ENCODE assay signal across 9 mouse cellular contexts in the genomic region with DNA sequence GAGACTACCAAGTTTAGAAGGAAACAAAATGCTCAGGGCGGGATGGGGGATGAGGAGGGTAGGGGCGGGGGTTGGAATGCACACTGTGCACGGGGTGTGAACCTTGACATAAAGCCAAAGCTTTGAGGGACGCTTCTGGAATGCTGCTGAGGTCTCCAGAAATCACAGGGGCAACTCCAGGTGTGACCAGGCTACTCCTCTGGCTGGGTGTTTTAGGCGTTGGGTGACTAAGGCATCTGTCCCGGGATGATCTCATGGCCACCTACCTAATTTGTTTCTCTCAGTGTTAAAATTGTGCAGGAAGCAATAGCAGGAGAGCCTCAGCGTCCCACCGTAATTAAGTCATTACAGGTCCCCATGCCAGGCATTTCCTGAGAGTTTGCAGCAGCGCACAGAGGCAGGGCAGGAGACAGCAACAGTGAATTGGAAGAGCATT. TPM values are rescaled to one million over a fixed set of nuclear protein-coding genes. Genes with fewer than 3 reads are reported as not detected.
A peak's percentile ranks its signal among the peaks of the same experiment; 100 is the strongest.
DNase-seq lines count a peak whose midpoint lies in the region; ATAC-seq and TF ChIP-seq lines count a peak whose summit lies in the region.
"Had no signal": no experiment of that assay in that cellular context is flagged by ENCODE, and none has a peak within 500 bp of the region (broad histone marks: within the 10 kb centered on the region; RNA-seq: fewer than 3 reads in every experiment).

No protein-coding gene starts in this region.

- no peak for DNase-seq in heart, embryonic 10.5 days (ENCODE audit: low spot score)
- no peak for DNase-seq in heart, adult 8-10 months (ENCODE audit: low spot score)
- DNase-seq in ES-E14 (ENCODE audit: low read depth, low spot score) (peak; percentile 30), MN1 (ENCODE audit: low spot score) (no peak)
- peak; percentile 44 for DNase-seq in mesoderm, embryonic 11.5 days (ENCODE audit: low read depth, low spot score)
- DNase-seq in thymus, postnatal 0 days (ENCODE audit: low spot score): no peak
- no peak for DNase-seq in gastrocnemius, postnatal 25 days

- 0 out of 2 replicates have a peak, but pooled peaks have one; percentile 23 for ATAC-seq in forebrain, embryonic 15.5 days (replicated peaks)

- 10% methylated on average over 9 of the region's 9 CpGs for WGBS in heart, embryonic 10.5 days
- WGBS in forebrain, embryonic 15.5 days: 11% methylated on average over 9 of the region's 9 CpGs

- no peak overlapping the region; the same call in 1 of the 2 replicates for H3K9ac ChIP-seq in ES-E14 (ENCODE audit: insufficient read depth, low read depth, low read length, poor library complexity, severe bottlenecking)
- no peak overlapping the region for H3K9ac ChIP-seq in forebrain, embryonic 15.5 days (replicated peaks)
- H3K9ac ChIP-seq: liver, embryonic 15.5 days had no signal

- 0 out of 2 replicates have a peak overlapping the region, but pooled peaks have one; percentile 18 for H3K4me3 ChIP-seq in heart, embryonic 10.5 days
- H3K4me3 ChIP-seq in ES-E14 (ENCODE audit: insufficient read depth in 1 of 2, low read depth in 1 of 2, low read length in 2 of 2, poor library complexity in 1 of 2, severe bottlenecking in 1 of 2): no peak overlapping the region
- no peak overlapping the region for H3K4me3 ChIP-seq in forebrain, embryonic 15.5 days
- H3K4me3 ChIP-seq: liver, embryonic 15.5 days had no signal

- in situ Hi-C loops in ES-E14 (cut with MboI; ENCODE audit: low sequenced_read_pairs in 2 of 2, unreplicated experiment in 2 of 2): no loop called here

- H3K27me3 ChIP-seq in heart, embryonic 10.5 days (ENCODE audit: insufficient read depth, poor library complexity, severe bottlenecking): peaks cover 5% of the 10 kb centered on the region; the same call in 1 of the 2 replicates
- H3K27me3 ChIP-seq in forebrain, embryonic 15.5 days: no peaks in the 10 kb centered on the region
- H3K27me3 ChIP-seq: liver, embryonic 15.5 days had no signal

- H3K27ac ChIP-seq in heart, embryonic 10.5 days: no peak overlapping the region
- no peak overlapping the region for H3K27ac ChIP-seq in ES-E14 (ENCODE audit: insufficient read depth, low read depth, low read length, poor library complexity, severe bottlenecking)
- no peak overlapping the region for H3K27ac ChIP-seq in forebrain, embryonic 15.5 days (replicated peaks)
- H3K27ac ChIP-seq: liver, embryonic 15.5 days had no signal

- H3K36me3 ChIP-seq in heart, embryonic 10.5 days: no peaks in the 10 kb centered on the region
- H3K36me3 ChIP-seq in ES-E14 (ENCODE audit: control insufficient read depth, insufficient read depth, low read length, poor library complexity, severe bottlenecking): no peaks in the 10 kb centered on the region
- H3K36me3 ChIP-seq in forebrain, embryonic 15.5 days: no peaks in the 10 kb centered on the region
- H3K36me3 ChIP-seq: liver, embryonic 15.5 days had no signal

- H3K4me1 ChIP-seq in heart, embryonic 10.5 days: peaks cover 5% of the 10 kb centered on the region
- peaks cover 2 to 9% of the 10 kb centered on the region in 2 experiments; a peak in 2 of 4 replicates for H3K4me1 ChIP-seq in ES-E14 (ENCODE audit: control insufficient read depth in 2 of 2, insufficient read depth in 2 of 2, low read length in 2 of 2, poor library complexity in 1 of 2)
- 0 out of 2 replicates have a peak, but pooled peaks cover 3% of the 10 kb centered on the region for H3K4me1 ChIP-seq in forebrain, embryonic 15.5 days
- H3K4me1 ChIP-seq: liver, embryonic 15.5 days had no signal

- H3K4me2 ChIP-seq in forebrain, embryonic 15.5 days (replicated peaks): peak overlapping the region; percentile 24
- H3K4me2 ChIP-seq: liver, embryonic 15.5 days had no signal

- H3K9me3 ChIP-seq in heart, embryonic 10.5 days: no peaks in the 10 kb centered on the region
- no peaks in the 10 kb centered on the region for H3K9me3 ChIP-seq in ES-E14 (ENCODE audit: control insufficient read depth, insufficient read depth, low read depth, low read length)
- no peaks in the 10 kb centered on the region for H3K9me3 ChIP-seq in forebrain, embryonic 15.5 days
- H3K9me3 ChIP-seq: liver, embryonic 15.5 days had no signal

TF ChIP-seq in ES-E14, 5 proteins besides CTCF, POLR2A, EP300 and RAD21:
- TF ChIP-seq CHD2 (IDR thresholded peaks at IDR 0.05; ENCODE audit: low read depth, low read length): no peak
- TF ChIP-seq ZC3H11A (IDR thresholded peaks at IDR 0.05; ENCODE audit: borderline replicate concordance, low read depth, low read length): no peak
- TF ChIP-seq ZNF384 (IDR thresholded peaks at IDR 0.05; ENCODE audit: low read depth, low read length): no peak
- no peak for TF ChIP-seq MAFK (IDR thresholded peaks at IDR 0.05; ENCODE audit: insufficient read depth, low read depth, low read length)
- no peak for TF ChIP-seq HCFC1 (IDR thresholded peaks at IDR 0.05; ENCODE audit: borderline replicate concordance, insufficient read depth, low read length)

RNA-seq across cellular contexts. Expression of gene Lrig3, which starts 48.5 kb away (rescaled TPM):
- 3.3 and 8.4 TPM in 2 replicates for polyA plus RNA-seq in heart, embryonic 10.5 days (2016; fragmentation: Nextera tagmentation; extraction: Ambion mirVana)
- total RNA-seq in heart, adult 8-10 months (2022): 1 to 10 TPM in 3 of 4 experiments, under 1 TPM in 1; 0.98 to 2.2 (median 1.6) TPM
- 33.5 and 68.1 TPM in 2 replicates for total RNA-seq in ES-E14 (2012; rRNA removed)
- polyA plus RNA-seq in forebrain, embryonic 15.5 days (2015; fragmentation: Nextera tagmentation; extraction: Ambion mirVana): 1.9 and 2.0 TPM in 2 replicates
- 1.7 and 1.9 TPM in 2 replicates for polyA plus RNA-seq in thymus, postnatal 0 days (2015; fragmentation: Nextera tagmentation; extraction: Ambion mirVana)
- total RNA-seq in gastrocnemius, postnatal 25 days (2021): 1 to 10 TPM; 3.5 to 5.5 TPM

Comparison
In these comparisons a context has a peak if more than half of its experiments do, and no peak if none do; other contexts are left out.
1. DNase-seq: peak in ES-E14 (single experiment) and mesoderm, embryonic 11.5 days (single experiment); none in heart, embryonic 10.5 days (single experiment), heart, adult 8-10 months (single experiment), MN1 (single experiment), thymus, postnatal 0 days (single experiment) and gastrocnemius, postnatal 25 days (single experiment).